Mouse (Mus musculus) heart, adult 18-20 months (tissue): ENCODE data around the gene Lpp. TPM values are rescaled to one million over a fixed set of nuclear protein-coding genes. Genes with fewer than 3 reads are reported as not detected.
A peak's percentile ranks its signal among the peaks of the same experiment; 100 is the strongest.

Experiments used
- DNase-seq, 2 experiments: peaks; one replicate each; pipeline ENCODE4 v3.0.0; 2021 to 2022; ENCODE audit warnings: mixed read lengths in 1 of 2
- total RNA-seq, 2 experiments: library from RNA; stranded (reverse); gene quantifications; 2 replicates each; pipeline ENCODE4 v1.2.3; 2021

Lpp gene
- total RNA-seq, 2 experiments from 2014 or later: 20.7 to 25.2 TPM

DNA sequence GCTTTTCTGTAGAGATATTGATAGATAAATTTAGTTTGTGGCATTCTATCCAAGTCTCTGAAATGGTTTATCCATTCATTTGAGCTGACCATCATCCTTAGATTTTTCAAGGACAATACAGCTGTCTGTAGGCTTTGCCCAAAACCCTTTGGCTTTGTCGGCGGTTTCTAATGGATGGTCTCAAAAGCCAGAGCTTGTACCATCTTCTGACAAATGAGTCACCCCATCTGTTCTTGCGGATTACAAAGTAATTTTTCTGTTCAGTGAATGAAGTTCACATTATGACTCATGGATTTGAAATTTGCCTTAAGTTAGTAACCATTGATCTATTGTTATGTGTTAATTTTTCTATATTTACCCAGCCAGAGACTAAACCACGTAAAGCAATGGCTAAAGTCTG, 301.8 kb downstream of the Lpp start:
- no peak for DNase-seq

- DNase-seq: no peak
Measured at GRCm38 (mm10) chr16:24704215-24704614, 310.9 kb downstream of the Lpp start.

DNA sequence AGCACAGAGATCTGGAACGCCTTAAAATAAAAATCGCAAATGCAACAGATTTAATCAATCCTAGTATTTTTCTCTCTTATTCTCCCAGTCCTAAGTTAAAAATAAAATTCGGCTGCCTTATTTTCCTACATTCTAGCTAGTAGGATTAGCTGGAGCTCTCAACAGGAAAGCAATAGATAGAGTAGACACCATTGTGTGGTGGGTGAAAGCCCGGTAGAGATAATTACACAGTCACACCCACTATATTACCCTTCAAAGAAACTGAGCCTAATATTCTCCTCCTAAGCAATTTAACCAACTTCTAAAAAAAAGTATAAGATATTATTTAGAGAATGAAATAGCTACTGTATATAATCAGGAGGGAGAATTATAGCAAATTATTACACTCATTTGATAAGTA, 330.3 kb downstream of the Lpp start:
- DNase-seq: no peak

DNA sequence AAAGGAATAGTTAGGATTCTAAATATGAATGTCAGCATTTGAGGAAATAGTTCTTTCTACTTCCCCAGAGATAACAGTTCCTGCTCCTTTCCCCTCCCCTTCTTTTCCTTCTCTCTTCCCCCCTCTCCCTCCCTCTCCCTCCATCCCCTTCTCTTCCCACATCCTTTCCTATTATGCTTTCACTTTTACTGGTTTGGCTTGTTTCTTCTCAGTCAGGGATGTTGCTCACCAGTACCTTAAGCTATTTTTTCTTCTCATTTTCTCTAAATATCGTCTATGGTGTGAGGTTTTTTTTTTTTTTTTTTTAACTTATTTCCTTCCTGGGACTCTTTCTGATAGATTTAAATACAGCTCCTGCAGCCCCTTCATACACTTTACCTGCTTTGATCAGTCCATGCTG, 339.4 kb downstream of the Lpp start:
- DNase-seq: no peak

- peak in 1 of 2 experiments; percentile 14 for DNase-seq
Measured at GRCm38 (mm10) chr16:24733321-24733720, 340.0 kb downstream of the Lpp start.

DNA sequence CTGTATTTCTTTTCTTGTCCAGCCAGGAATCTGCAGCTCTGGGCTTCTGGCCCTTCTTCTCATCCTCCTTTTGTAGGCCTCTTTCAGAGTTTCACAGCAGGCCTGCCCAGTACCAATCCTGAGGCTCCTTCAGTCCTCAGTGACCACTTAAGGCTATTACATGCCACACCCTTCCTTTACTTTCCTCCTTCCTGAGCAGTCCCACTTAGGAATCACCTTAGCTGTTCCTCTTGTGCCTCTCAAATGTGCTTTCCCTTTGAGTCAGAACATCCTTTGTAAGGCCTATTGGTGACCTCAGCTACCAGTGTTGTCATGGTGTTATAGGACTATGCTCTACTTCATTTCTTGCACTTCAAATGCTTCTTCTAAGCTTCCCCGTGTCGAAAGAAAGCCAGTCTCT, 342.4 kb downstream of the Lpp start:
- no peak for DNase-seq

DNA sequence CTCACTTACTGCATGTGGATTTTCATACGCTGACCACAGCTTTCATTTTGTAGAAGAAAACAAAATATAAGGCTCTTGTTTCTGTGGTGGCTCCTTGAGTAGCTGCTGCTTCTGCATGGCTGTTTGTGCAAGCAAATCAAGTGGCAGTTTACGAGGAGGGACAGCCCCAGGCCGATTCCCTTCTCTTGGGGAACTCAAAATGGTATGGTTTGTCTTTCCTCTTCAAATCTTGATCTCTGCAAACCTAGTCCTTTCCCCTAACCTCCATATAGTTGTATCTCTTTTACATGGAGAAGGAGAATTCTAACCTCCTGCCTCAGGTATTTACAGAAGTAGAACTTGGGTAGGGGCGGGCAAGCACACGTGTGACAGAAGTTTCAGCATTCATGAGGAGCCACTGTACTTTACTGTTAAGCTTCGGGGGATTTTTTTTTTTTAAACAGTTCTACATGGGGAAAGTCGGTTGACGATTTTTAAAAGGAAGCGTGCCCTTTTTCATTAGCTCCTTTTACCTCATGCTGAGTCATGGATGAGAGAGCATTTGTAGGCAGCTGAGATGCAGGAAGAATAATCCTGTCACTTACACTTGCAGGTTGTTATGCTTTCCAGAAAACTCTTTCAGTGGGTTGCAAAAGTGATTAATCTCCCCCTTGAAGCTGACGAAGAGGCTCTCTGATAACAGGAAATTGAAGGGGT, 344.2 kb downstream of the Lpp start:
- DNase-seq: no peak

DNA sequence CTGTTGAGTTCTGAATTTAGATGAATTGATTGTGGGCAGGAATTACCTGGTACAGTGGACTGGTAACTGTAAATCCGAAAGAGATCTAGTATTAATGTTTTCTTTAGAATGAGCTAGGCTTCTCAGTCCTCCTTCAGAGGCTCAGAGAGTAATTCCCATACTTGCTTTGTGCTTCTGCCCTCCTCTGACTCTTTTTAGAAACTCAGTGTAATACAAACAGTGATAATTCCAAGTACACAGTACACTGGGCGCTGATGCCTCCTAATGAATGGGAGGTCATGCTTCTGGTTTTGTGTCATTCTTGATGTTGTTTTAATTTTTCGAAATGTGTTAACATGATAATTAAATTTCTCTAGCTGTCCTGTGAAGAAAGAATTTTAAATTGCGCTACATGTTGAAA, 347.4 kb downstream of the Lpp start:
- no peak for DNase-seq

DNA sequence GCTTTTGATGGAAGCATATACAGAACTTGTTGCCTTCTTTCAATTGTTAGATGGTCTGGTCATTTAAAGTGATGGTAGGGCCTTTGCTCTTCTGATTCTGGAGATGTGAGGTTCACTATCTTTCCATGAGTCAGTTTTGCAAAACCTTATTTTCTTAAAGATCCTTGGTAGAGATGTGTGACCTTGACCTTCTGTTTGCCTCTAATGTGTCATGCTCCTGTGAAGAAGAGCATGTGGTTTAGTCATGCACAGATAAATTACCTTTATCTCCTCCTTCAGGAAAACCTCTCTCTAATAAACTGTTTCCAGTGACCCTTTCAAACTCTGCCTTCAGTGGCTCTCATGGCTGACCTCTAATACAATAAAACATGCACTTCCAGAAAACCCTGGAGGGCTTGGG, 356.5 kb downstream of the Lpp start:
- DNase-seq: no peak

DNA sequence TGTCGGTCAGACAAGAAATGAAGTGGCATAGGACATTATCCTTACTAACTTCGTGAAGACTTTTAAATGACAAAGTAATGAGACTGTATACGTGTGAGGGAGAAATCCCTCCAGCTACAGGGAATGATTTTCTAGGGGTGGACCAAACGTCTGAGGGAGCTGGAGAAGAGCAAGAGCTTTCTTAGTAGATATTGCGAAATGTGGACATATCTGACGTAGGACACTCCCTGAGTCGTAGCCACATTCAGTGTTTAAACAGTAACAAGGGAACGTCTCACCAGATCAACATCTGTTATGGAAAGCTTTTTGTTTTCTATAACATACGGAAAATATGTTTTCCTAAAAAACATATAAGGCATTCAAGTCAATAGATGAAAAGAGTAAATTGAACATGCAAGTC, 362.8 kb downstream of the Lpp start:
- no peak for DNase-seq

DNA sequence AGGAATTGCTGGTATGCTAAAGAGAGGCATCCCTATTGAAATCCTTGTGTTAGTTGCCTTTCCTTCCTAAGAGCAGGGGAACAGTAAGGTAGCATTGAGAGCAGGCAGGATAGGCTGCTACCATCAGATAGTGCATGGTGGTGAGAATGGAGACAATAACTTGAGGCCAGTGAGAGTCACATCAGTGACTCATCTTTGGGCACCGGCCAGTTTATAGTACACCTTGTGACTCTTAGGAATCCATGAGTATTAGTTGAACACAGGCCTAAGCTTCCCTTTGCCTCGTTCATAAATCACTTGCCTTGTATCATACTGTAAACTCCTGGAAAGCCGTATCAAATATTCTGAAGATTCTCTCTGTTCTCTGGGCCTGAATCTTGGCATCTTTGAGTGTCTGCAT, 372.7 kb downstream of the Lpp start:
- no peak for DNase-seq

- no peak for DNase-seq
Measured at GRCm38 (mm10) chr16:24766596-24766995, 373.3 kb downstream of the Lpp start.

DNA sequence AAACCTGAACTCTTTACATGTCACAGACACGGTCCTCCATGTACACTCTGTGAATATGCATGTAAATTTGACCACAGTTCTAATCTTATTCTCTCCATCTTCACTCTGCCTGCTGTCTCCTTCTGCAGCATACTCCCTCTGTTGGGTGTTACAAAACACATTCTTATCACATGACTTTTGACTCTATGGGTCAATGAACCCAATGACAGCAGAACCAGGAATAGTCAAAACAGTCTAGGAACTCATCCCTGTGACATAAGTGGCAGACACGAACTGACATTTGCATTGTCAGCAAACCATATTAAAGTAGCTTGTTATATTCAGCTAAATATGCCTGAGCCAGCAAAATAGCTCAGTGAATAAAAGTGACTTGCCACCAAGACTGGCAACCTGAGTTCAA, 383.7 kb downstream of the Lpp start:
- DNase-seq: no peak

DNA sequence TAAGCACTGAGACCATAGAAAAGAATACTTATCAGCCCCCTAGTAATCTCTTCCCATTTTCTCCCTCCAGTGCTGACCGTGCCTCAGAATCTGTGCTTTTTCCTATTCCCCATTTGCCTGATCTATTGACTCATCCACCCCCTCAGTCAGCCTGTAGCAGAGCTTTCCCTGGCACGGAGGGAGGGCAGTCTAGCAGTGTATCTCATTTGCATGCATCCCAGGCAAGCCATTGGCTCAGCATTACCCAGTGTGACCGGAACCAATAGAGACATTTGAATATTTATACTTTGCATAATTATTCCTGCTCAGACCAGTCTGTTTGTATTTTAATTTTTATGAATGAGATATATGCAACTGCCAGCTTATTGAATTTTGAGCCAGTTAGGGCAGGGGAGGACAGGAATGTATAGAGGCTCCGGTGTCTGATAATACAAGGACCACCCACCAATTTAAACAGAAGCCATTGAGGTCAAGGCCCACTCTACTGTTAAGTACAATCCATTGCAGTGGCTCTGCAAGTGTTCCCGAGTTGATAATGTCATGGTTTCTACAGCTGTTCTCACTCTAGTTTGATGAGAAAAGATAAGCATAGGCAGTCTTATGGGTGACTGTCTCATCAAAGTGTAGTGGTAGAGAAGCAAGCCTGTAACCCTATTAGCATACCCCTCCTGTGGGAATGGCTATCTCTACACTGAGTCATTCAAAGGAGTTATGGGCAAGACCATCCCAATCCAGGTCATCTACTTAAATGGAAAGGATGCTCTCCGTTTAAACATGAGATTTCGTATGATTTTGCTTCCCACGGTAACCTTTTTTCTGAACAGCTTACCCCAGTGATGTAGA, 385.3 kb downstream of the Lpp start:
- DNase-seq: no peak

DNA sequence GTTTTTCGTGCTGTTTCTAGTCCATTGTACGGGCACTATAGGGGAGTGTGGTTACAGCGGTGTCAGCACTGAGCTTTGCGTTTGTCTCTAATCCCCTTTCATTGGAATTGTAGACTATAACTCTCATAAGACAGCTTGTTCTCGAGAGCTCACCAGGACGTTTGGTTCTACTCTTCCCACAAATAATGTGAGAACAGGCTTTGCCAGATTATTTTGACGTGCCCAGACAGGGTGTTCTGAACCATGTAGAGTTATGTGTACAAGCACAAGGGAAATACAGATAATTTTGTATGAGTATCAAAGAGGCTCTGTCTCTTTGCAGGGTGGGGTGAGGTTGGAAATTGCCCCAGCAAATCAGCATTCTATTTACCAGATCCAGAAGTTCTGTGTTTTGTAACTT, 387.2 kb downstream of the Lpp start:
- DNase-seq: peak in 1 of 2 experiments; percentile 31

GRCm38 (mm10) chr16:24781922-24782321, 388.6 kb downstream of the Lpp start:
- no peak for DNase-seq

DNA sequence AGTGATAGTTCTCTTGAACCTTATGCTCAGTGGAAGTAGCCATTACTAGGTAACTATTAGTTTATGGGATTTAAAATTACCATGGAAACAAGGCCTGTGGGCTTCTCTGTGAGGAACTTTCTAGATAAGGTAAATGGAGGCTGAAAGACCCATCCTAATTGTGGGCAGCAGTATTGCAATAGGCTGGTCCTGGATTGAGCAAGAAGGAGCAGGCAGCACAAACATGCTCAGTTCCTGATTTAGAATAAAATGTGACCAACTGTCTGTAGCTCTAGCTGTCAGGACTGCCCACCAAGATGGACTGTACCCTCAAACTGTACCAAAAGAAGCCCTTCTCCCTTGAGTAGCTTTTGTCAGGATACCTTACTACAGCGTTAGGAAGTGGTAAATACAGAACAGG, 392.3 kb downstream of the Lpp start:
- no peak for DNase-seq

DNA sequence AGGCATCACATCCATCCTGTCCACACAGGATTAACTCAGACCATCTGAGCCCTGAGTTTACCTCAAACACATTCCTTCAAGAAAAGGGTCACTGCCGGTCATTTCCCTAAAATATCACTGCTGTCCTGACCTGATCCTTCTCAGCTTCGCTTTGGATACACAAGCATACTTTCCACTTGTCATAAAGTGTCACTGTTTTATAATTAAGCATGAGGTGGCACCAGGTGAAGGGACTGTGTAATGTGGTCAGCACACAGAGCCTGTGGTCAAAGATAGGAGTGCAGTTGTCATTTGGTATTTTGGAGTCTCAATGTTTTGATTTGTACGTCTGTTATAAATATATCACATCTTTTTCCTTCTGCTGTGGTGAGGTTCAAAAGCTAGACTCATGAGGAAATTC, 395.7 kb downstream of the Lpp start:
- DNase-seq: no peak

- no peak for DNase-seq
Measured at GRCm38 (mm10) chr16:24791387-24791786, 398.1 kb downstream of the Lpp start.

- DNase-seq: no peak
Measured at GRCm38 (mm10) chr16:24791984-24792383, 398.7 kb downstream of the Lpp start.

GRCm38 (mm10) chr16:24792836-24793235, 399.5 kb downstream of the Lpp start:
- no peak for DNase-seq

DNA sequence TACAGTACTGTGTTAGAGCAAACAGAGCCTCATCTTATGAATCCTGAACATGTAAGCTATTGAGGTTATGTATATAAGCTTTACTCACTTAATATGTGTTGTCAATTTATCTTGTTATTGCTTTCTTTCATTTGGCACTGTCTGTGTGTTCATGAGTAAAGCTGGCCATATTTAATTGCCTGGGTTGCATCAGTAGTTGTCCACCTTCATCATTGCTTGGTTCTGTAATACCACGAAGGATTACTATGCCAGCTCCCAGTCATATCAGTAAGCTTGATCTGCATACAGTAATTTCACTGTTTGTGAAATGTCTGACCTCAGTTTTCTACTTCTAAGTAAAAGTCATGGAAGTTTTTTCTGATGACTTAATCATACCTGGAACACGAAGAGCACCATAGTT, 401.4 kb downstream of the Lpp start:
- no peak for DNase-seq

DNA sequence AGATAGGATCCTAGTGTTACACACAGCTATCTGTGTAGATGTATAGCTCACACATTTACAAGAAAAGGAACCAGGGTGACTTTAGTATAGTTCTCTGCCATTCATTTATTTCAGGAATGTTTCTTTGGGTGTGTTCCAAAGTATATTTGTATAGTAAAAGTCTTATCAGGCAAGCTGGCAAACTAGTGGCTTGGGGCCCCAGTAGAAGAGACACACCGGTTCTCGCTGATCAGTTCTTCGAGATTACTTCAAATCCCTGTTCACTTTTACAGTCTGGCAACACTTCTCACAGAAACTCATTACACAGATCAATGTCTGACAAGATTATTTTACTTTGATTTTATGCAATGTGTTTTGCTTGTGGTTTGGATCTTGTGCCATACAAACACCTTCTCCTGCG, 408.0 kb downstream of the Lpp start:
- no peak for DNase-seq

- no peak for DNase-seq
Measured at GRCm38 (mm10) chr16:24801780-24802179, 408.5 kb downstream of the Lpp start.
